Mouse (Mus musculus) liver, embryonic 11.5 days (tissue): ENCODE results near the gene Gmds. TPM values are rescaled to one million over a fixed set of nuclear protein-coding genes. Genes with fewer than 3 reads are reported as not detected.

Experiments used
- ATAC-seq: fragments of 200-750 bp; cut with Nextera tagmentation; replicated peaks from 2 replicates; pipeline ENCODE4 v1.8.0; 2017; ENCODE audit warnings: moderate number of reproducible peaks, mild to moderate bottlenecking, moderate TSS enrichment, moderate library complexity; ENCODE audit not compliant: low FRiP score
- DNase-seq: peaks from one replicate; pipeline ENCODE4 v3.0.0-alpha.2; 2017; ENCODE audit warnings: low spot score
- H3K27ac ChIP-seq: fragments of 300-500 bp; sonication (generic); 2 replicates; pipeline ENCODE4 v1.5.1; 2014; ENCODE audit warnings: mild to moderate bottlenecking, low read depth, low read length, control low read depth
- H3K27me3 ChIP-seq: fragments of 300-500 bp; sonication (generic); replicated peaks from 2 replicates; pipeline ENCODE4 v1.6.1; 2014; ENCODE audit warnings: low read length, mixed read lengths; ENCODE audit not compliant: control insufficient read depth, insufficient read depth
- H3K36me3 ChIP-seq: fragments of 300-500 bp; sonication (generic); 2 replicates; pipeline ENCODE4 v1.6.1; 2014; ENCODE audit warnings: mild to moderate bottlenecking, low read length, moderate library complexity, mixed read lengths; ENCODE audit not compliant: control insufficient read depth, insufficient read depth
- H3K4me1 ChIP-seq: fragments of 300-500 bp; sonication (generic); replicated peaks from 2 replicates; pipeline ENCODE4 v1.6.1; 2014; ENCODE audit warnings: low read length, mixed read lengths; ENCODE audit not compliant: control insufficient read depth, insufficient read depth
- H3K4me2 ChIP-seq: fragments of 300-500 bp; sonication (generic); 2 replicates; pipeline ENCODE4 v1.6.1; 2014; ENCODE audit warnings: mild to moderate bottlenecking, control low read depth, moderate library complexity
- H3K4me3 ChIP-seq: fragments of 300-500 bp; sonication (generic); 2 replicates; pipeline ENCODE4 v1.5.1; 2014; ENCODE audit warnings: low read depth, low read length, control low read depth
- H3K9ac ChIP-seq: fragments of 300-500 bp; sonication (generic); 2 replicates; pipeline ENCODE4 v1.6.1; 2014; ENCODE audit warnings: low read depth, low read length, control low read depth
- H3K9me3 ChIP-seq: fragments of 300-500 bp; sonication (generic); 2 replicates; pipeline ENCODE4 v1.6.1; 2016; ENCODE audit warnings: low read length, inconsistent platforms, mixed read lengths; ENCODE audit not compliant: control insufficient read depth
- WGBS: fragments of 180-500 bp; shearing (Covaris S2); extraction: QIAGEN DNeasy Blood & Tissue Kit; methylation state at CpG from one replicate; pipeline ENCODE4 v1.1.7; 2014; 5-methylcytosine and 5-hydroxymethylcytosine counted together
- polyA plus RNA-seq: library from polyadenylated mRNA; unstranded; fragments of >200 nt; fragmentation: Nextera tagmentation; extraction: Ambion mirVana; gene quantifications from 2 replicates; pipeline ENCODE4 v1.2.1, GENCODE M21; 2014

Gmds gene
- polyA plus RNA-seq, 1 experiment from 2014 or later = 19.7 TPM

DNA sequence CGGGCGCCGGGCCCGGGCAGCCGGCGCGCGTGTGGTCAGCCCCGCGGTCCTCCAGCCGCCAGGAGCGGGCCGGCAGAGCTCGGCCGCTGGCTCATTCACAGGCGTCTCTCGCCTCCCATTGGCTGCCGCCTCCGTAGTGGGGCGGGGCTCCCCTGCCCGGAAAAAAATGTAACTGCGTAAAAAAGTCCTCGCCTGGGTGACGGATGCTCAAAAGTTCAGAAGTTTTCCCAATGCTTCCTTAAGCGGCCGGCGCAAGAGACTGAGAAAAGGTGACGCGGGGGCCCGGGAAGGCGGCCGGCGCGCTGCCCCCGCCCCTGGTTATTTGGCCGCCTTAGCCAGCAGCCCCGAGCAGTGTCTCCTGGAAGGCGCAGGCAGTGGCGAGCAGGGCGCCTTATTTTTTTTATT is 532.1 kb downstream of the Gmds start, which contains the start of gene Foxc1:
Gene Foxc1 (plus strand): TSS at position 206 of the 405 bp plus-strand sequence.
- DNase-seq (peak; percentile 75), ATAC-seq (peak; percentile 79)
- H3K27me3 ChIP-seq = peaks cover 93% of the 10 kb centered on the region
- under 1% methylated on average over 33 of the region's 40 CpGs for WGBS
- H3K27ac ChIP-seq = peak within 1 kb of the TSS; percentile 74
- H3K36me3 ChIP-seq = no peaks in the 10 kb centered on the region
- peak within 1 kb of the TSS; percentile 93 for H3K4me2 ChIP-seq
- H3K9ac ChIP-seq = peak within 1 kb of the TSS; percentile 60
- H3K9me3 ChIP-seq = no peaks in the 10 kb centered on the region
- H3K4me1 ChIP-seq = peaks cover 17% of the 10 kb centered on the region
- H3K4me3 ChIP-seq = peak within 1 kb of the TSS; percentile 63

- WGBS = 2% methylated on average over 33 of the region's 34 CpGs
- ATAC-seq (no peak), DNase-seq (peak; percentile 67)
- Histone ChIP-seq H3K9me3 (no peaks in the 10 kb centered on the region), H3K9ac (0 out of 2 replicates have a peak overlapping the region, but pooled peaks have one; percentile 14), H3K27me3 (peaks cover 93% of the 10 kb centered on the region), H3K27ac (no peak overlapping the region), H3K4me1 (peaks cover 15% of the 10 kb centered on the region), H3K4me2 (peak overlapping the region; percentile 93), H3K36me3 (no peaks in the 10 kb centered on the region), H3K4me3 (peak overlapping the region; percentile 63)
Observed at GRCm38 (mm10) chr13:31805831-31806427, 532.6 kb downstream of the Gmds start.

DNA sequence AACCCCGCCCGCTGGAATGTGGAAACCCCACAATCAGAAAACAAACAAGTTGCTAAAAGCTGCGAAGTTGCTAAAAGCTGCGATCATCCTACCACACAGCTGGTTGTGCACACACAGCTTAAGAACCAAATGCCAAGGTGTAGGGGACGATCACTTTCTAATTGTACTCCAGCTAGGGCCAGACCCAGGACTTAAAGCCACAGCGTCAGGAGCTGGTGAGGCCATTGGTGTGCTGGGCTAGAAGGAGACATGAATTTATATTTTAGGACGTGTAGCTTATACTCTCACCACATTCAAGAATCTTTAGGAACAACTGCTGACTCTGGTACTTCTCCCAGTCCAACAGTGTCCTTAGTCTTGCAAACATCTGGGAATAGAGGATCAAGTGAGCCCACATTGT is 534.0 kb downstream of the Gmds start:
- no peak overlapping the region for H3K4me2 ChIP-seq
- H3K27ac ChIP-seq = no peak overlapping the region
- H3K36me3 ChIP-seq = no peaks in the 10 kb centered on the region
- no peaks in the 10 kb centered on the region for H3K9me3 ChIP-seq
- ATAC-seq = no peak
- H3K4me3 ChIP-seq = no peak overlapping the region
- no peak for DNase-seq
- H3K27me3 ChIP-seq = peaks cover 94% of the 10 kb centered on the region
- H3K4me1 ChIP-seq = peaks cover 15% of the 10 kb centered on the region
- no peak overlapping the region for H3K9ac ChIP-seq
- 7% methylated on average over 7 of the region's 7 CpGs for WGBS

DNA sequence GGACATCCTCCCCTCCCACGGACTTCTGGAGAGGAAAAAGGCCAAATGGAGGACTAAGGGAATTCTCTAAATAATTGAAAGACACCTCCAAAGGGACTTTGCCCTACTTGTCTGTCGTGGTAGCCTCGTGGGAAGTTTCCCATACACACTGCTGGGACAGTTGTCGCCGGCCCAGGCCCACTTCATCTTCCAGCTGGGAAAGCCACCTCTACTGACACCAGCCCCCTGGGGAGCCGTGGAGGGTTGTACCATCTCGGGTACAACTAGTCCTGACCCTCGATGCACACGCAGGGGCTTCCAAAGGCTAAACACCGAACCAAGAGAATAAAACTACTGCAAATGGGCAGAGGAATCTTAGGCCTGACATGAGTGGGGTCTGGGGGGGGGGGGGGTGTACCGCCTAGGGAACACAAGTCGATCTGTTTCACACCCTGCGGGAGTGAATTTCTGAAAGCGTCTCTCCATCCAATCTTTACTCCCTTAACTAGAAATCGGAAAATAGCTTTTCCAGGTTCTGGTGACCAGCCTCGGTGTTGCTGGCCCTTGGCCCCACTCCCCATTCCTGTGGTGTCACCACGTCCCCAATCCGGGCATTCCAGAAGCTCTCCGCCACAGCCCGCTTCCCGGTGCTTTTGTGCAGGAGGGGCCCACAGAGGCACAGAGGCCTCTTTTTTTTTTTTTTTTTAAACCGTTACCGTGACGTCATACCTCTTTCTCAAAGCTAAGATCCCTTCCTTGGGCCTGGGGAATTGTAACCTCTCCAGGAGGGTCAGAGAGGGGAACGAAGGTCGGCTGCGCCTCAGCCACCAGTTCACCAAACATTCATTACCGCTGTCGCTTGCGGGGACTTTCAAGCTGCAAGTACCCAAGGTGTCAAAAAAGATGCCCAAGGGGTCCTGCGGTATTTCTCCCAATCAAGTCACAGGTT is 535.1 kb downstream of the Gmds start:
- H3K4me2 ChIP-seq = no peak overlapping the region
- no peaks in the 10 kb centered on the region for H3K9me3 ChIP-seq
- no peak for ATAC-seq
- no peak overlapping the region for H3K27ac ChIP-seq
- no peak overlapping the region for H3K4me3 ChIP-seq
- 2% methylated on average over 31 of the region's 31 CpGs for WGBS
- H3K4me1 ChIP-seq = peaks cover 15% of the 10 kb centered on the region
- no peak overlapping the region for H3K9ac ChIP-seq
- H3K36me3 ChIP-seq = no peaks in the 10 kb centered on the region
- DNase-seq = no peak
- peaks cover 99% of the 10 kb centered on the region for H3K27me3 ChIP-seq

- peaks cover 99% of the 10 kb centered on the region for H3K27me3 ChIP-seq
- H3K36me3 ChIP-seq = no peaks in the 10 kb centered on the region
- no peak overlapping the region for H3K9ac ChIP-seq
- peaks cover 10% of the 10 kb centered on the region for H3K4me1 ChIP-seq
- H3K4me2 ChIP-seq = no peak overlapping the region
- DNase-seq = no peak
- no peaks in the 10 kb centered on the region for H3K9me3 ChIP-seq
- H3K27ac ChIP-seq = no peak overlapping the region
- H3K4me3 ChIP-seq = no peak overlapping the region
- 6% methylated on average over 5 of the region's 5 CpGs for WGBS
- no peak for ATAC-seq
Observed at GRCm38 (mm10) chr13:31802447-31802846, 536.1 kb downstream of the Gmds start.

DNA sequence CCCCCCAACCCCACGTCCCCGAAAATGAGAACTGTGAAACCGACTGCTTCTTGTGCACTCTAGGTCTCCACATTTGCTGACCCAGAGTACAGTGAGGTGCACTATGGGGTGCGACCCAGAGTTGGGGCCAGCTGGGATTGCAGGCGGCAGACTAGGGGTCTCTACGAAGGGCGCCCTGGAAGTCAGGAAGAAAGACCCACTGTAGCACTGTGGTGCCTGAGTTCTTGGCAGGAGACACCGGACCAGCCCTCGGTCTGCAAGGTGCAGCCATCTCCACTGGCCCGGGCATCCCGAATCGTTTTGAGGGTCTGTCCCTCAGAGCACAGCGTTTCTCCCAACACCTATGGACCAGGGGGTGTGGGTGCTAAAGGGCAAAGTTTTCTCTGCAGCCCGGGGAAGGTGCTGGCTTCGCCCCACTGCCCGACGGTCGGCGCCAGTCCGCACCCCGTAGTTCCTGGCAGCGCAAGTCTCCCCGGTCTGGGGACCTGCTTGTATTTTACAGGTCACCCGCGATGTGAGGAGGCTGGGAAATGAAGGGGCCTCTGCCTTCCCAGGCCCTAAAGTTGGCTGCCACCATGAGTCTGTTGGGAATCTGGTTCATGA is 536.7 kb downstream of the Gmds start:
- Histone ChIP-seq H3K27ac (no peak overlapping the region), H3K9ac (no peak overlapping the region), H3K4me3 (peak overlapping the region; percentile 32), H3K36me3 (no peaks in the 10 kb centered on the region), H3K4me2 (peak overlapping the region; percentile 66), H3K9me3 (no peaks in the 10 kb centered on the region), H3K4me1 (peaks cover 10% of the 10 kb centered on the region), H3K27me3 (peaks cover 95% of the 10 kb centered on the region)
- WGBS = 3% methylated on average over 25 of the region's 25 CpGs
- no peak for ATAC-seq
- DNase-seq = peak; percentile 34

DNA sequence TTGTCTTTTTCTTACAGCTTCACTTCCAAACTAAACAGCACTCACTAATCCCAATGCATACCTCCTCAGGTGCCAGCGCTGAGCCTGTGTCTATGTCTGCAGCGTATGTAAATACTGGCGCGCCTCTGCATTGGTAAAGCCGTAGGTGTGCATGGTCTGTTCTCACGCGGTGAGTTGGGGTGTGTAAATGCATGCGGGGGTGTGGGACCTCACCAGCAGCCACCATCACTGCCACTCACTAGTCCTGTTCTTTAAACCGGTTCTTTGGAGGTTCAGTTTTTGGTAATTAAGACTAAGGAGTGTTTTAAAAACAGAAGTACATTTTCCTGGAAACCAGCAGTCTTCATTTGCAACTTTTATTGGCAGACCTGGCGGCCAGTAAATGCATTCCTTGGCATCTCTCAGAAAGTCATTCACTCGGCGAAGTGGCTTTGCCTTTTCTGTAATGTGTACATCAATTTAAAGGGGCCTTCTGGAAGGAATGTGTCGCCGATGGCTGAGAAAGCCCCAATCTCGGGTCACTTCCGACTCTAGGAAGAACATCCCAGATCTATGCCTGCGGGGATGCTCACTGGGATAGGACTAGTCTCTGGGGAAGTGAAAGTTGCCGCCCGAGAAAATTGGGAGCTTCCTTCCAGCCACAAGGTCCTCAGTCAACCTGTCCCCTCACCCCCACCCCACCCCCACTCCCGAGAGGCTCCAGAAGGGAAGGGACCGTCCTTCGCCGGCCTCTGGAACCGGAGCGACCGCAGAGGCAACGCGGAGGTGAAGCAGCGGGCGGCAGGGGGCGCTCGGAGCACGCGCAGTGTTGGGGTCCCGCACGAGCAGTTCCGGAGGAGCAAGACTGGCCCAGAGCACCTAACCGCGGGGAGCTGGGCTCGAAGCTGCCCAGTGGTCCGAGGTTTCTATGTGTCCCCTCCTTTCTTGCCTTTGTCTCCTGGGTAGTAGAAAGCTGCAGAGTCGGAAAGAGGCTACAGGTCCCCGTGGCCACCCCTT is 537.7 kb downstream of the Gmds start:
- Histone ChIP-seq H3K4me3 (peak overlapping the region; percentile 32), H3K27ac (no peak overlapping the region), H3K36me3 (no peaks in the 10 kb centered on the region), H3K4me1 (peaks cover 9% of the 10 kb centered on the region), H3K9me3 (no peaks in the 10 kb centered on the region), H3K27me3 (peaks cover 85% of the 10 kb centered on the region), H3K9ac (no peak overlapping the region), H3K4me2 (peak overlapping the region; percentile 66)
- ATAC-seq = peak; percentile 76
- WGBS = 2% methylated on average over 43 of the region's 43 CpGs
- peak; percentile 85 for DNase-seq

GRCm38 (mm10) chr13:31798075-31798474 is 540.5 kb downstream of the Gmds start:
- no peak overlapping the region for H3K4me2 ChIP-seq
- H3K9me3 ChIP-seq = no peaks in the 10 kb centered on the region
- ATAC-seq (no peak), DNase-seq (no peak)
- H3K4me3 ChIP-seq = no peak overlapping the region
- H3K27me3 ChIP-seq = peaks cover 69% of the 10 kb centered on the region
- H3K27ac ChIP-seq = no peak overlapping the region
- no peak overlapping the region for H3K9ac ChIP-seq
- H3K4me1 ChIP-seq = peaks cover 5% of the 10 kb centered on the region
- H3K36me3 ChIP-seq = no peaks in the 10 kb centered on the region
- 21% methylated on average over 9 of the region's 9 CpGs for WGBS
